Mouse (Mus musculus) heart, embryonic 14.5 days (tissue): ENCODE data around the gene Lmbrd2. TPM values are rescaled to one million over a fixed set of nuclear protein-coding genes. Genes with fewer than 3 reads are reported as not detected.
"Not testable (repeated sequence)": the region's sequence is repeated elsewhere in the genome, so short reads cannot be mapped to it uniquely, and the experiment has no call there.

Experiments
- ATAC-seq: fragments of 200-750 bp; cut with Nextera tagmentation; 2 replicates; pipeline ENCODE4 v1.8.0; 2017; ENCODE audit warnings: low read depth, moderate TSS enrichment; ENCODE audit not compliant: insufficient number of reproducible peaks, insufficient read depth, low FRiP score
- H3K27ac ChIP-seq, 2 experiments: fragments of 200-500 bp in 1 of 2; fragments of 300-500 bp in 1 of 2; sonication (generic) in 1 of 2; replicated peaks in 1 of 2; 2 replicates each; pipeline ENCODE4 v1.5.1; 2012 to 2014; ENCODE audit warnings: low read depth in 2 of 2, low read length in 2 of 2, control low read depth in 1 of 2, mild to moderate bottlenecking in 1 of 2, mixed read lengths in 1 of 2; ENCODE audit not compliant: control insufficient read depth in 1 of 2, insufficient read depth in 1 of 2
- H3K27me3 ChIP-seq: fragments of 300-500 bp; sonication (generic); 2 replicates; pipeline ENCODE4 v1.6.1; 2014; ENCODE audit warnings: mild to moderate bottlenecking, low read length, control low read depth; ENCODE audit not compliant: control insufficient read depth, insufficient read depth
- H3K36me3 ChIP-seq: fragments of 300-500 bp; sonication (generic); 2 replicates; pipeline ENCODE4 v1.6.1; 2014; ENCODE audit warnings: mild to moderate bottlenecking, control low read depth, low read length, mixed read lengths; ENCODE audit not compliant: control insufficient read depth, insufficient read depth
- H3K4me1 ChIP-seq, 2 experiments: fragments of 200-500 bp in 1 of 2; fragments of 300-500 bp in 1 of 2; sonication (generic) in 1 of 2; 2 replicates each; pipeline ENCODE4 v1.6.1; 2012 to 2014; ENCODE audit warnings: low read length in 2 of 2, control low read depth in 1 of 2, mixed read lengths in 1 of 2; ENCODE audit not compliant: control insufficient read depth in 2 of 2, insufficient read depth in 2 of 2
- H3K4me2 ChIP-seq: fragments of 300-500 bp; sonication (generic); 2 replicates; pipeline ENCODE4 v1.6.1; 2014; ENCODE audit warnings: mild to moderate bottlenecking, low read length
- H3K4me3 ChIP-seq, 2 experiments: fragments of 200-500 bp in 1 of 2; fragments of 300-500 bp in 1 of 2; sonication (generic) in 1 of 2; 2 replicates each; pipeline ENCODE4 v1.5.1; 2012 to 2014; ENCODE audit warnings: low read length in 2 of 2, mild to moderate bottlenecking in 2 of 2, control low read depth in 1 of 2, low read depth in 1 of 2, moderate library complexity in 1 of 2; ENCODE audit not compliant: control insufficient read depth in 1 of 2, insufficient read depth in 1 of 2
- H3K9ac ChIP-seq: fragments of 300-500 bp; sonication (generic); 2 replicates; pipeline ENCODE4 v1.6.1; 2014; ENCODE audit warnings: mild to moderate bottlenecking, low read length
- H3K9me3 ChIP-seq: fragments of 300-500 bp; sonication (generic); 2 replicates; pipeline ENCODE4 v1.6.1; 2016; ENCODE audit warnings: low read length, control low read depth; ENCODE audit not compliant: control insufficient read depth
- WGBS: fragments of 180-500 bp; shearing (Covaris S2); extraction: QIAGEN DNeasy Blood & Tissue Kit; methylation state at CpG from one replicate; pipeline ENCODE4 v1.1.7; 2014; 5-methylcytosine and 5-hydroxymethylcytosine counted together
- polyA plus RNA-seq: library from polyadenylated mRNA; unstranded; fragments of >200 nt; fragmentation: Nextera tagmentation; extraction: Ambion mirVana; gene quantifications from 2 replicates; pipeline ENCODE4 v1.2.1, GENCODE M21; 2014

Gene Lmbrd2
- polyA plus RNA-seq, 1 experiment from 2014 or later: 3.8 TPM

DNA sequence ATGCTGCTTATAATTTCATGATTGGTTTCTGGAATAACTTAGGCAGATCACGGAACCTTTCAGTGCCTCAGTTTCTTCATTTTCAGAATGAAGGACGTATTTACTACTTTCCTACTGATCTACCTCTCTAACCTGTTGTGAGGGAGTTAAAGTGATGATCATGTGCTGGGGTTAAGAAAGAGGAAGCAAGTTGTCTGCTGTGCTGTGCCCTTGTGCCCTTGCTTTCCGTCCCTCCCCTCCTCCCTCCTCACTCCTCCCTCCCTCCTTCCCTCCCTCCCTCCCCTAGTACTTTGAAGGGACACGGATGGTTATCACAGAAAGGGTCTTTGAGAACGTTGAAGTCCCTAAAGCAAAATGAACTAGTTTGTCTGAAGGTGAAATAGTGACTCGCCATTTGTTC is 58.1 kb downstream of the Lmbrd2 start:
- WGBS: 61% methylated on average over 6 of the region's 6 CpGs
- no peak for ATAC-seq

DNA sequence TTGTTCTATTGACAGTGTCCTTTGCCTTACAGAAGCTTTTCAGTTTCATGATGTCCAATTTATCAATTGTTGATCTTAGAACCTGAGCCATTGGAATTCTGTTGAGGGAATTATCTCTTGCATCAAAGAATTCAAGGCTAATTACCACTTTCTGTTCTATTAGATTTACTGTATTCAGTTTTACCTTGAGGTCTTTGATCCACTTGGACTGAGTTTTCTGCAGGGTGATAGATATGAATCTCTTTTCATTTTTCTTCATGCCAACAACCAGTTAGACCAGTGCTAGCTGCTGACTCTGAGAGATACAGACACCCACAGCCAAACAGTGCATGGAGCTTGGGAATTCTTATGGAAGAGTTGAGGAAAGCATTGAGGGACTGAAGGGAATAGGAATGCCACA is 71.5 kb downstream of the Lmbrd2 start:
- no peak overlapping the region for H3K9ac ChIP-seq
- H3K9me3 ChIP-seq: no peaks in the 10 kb centered on the region
- ATAC-seq: no peak
- H3K4me2 ChIP-seq: no peak overlapping the region
- H3K36me3 ChIP-seq: no peaks in the 10 kb centered on the region
- no peaks in the 10 kb centered on the region for H3K4me1 ChIP-seq
- no peaks in the 10 kb centered on the region for H3K27me3 ChIP-seq
- H3K27ac ChIP-seq: no peak overlapping the region
- no peak overlapping the region for H3K4me3 ChIP-seq

More for the DNA sequence above, 58.1 kb downstream of the Lmbrd2 start:
- H3K4me2 ChIP-seq: no peak overlapping the region
- peaks cover 20% of the 10 kb centered on the region for H3K36me3 ChIP-seq
- no peaks in the 10 kb centered on the region for H3K4me1 ChIP-seq
- no peak overlapping the region for H3K4me3 ChIP-seq
- no peak overlapping the region for H3K27ac ChIP-seq
- no peaks in the 10 kb centered on the region for H3K27me3 ChIP-seq
- H3K9me3 ChIP-seq: no peaks in the 10 kb centered on the region
- H3K9ac ChIP-seq: no peak overlapping the region

DNA sequence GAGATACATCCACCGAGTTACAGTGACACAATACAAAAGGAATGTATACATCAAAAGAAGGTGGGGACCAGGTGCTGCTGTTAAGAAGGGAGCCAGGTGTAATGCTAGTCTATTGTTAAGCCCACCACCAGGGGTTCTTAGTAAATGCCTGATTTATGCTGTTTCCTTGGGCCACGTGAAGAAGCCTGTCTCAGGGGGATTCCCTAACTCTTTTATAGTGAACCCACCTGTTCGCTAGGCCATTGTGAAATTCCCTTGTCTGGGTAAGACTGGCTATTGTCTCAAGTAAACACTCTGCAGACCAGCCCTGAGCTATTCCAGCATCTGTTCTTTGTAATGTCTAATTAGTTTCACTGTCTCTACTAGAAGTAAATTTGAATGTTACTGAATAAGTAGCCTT is 72.7 kb downstream of the Lmbrd2 start:
- H3K4me2 ChIP-seq, ATAC-seq, H3K9ac ChIP-seq, H3K27ac ChIP-seq, H3K4me1 ChIP-seq, H3K27me3 ChIP-seq, H3K9me3 ChIP-seq, H3K4me3 ChIP-seq, H3K36me3 ChIP-seq: not testable (repeated sequence)
- 67% methylated on average over 3 of the region's 3 CpGs for WGBS

DNA sequence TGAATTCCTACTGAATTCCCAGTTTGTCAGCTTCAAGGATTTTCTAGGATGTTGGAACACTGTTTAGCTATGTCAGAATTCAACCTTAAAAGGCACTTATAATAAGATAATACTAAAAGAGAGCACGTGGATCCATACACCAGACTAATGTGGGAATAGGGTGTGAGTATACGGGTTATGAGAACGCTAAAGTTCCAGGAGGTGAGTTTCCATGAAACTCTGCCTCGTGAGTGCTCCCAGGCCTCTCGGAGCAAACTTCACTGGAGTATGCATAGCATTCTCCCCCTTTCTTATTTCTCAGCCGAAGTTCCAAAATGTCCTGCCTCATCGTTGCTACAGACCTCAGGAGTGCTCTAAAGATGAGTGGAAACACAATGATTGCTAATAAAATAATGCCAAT is 73.1 kb downstream of the Lmbrd2 start:
- H3K9me3 ChIP-seq, H3K4me1 ChIP-seq, ATAC-seq, H3K36me3 ChIP-seq, H3K27ac ChIP-seq, H3K9ac ChIP-seq, H3K4me3 ChIP-seq, H3K27me3 ChIP-seq, H3K4me2 ChIP-seq: not testable (repeated sequence)
- WGBS: 82% methylated on average over 7 of the region's 7 CpGs

DNA sequence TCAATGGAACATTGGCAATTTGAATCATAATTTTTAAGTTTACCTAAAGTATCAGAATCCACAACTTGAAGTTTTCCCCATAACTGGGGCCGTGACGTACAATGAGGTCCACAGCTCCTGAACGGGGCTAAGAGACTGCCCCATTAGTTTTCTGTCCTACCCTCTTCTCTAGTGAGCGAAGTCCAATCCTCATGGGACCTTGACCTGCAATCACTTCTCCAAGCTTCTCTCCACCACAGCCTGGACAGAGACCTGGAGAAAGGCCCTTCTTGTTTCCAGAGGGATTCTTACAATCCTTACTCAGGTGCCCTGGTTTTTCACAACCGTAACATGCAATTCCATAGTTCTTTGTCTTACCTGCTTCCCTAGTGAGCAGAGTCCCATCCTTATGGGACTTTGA is 76.1 kb downstream of the Lmbrd2 start:
- Histone ChIP-seq H3K27me3 (no peaks in the 10 kb centered on the region), H3K9me3 (no peaks in the 10 kb centered on the region), H3K4me2 (no peak overlapping the region), H3K4me3 (no peak overlapping the region), H3K4me1 (no peaks in the 10 kb centered on the region), H3K9ac (no peak overlapping the region), H3K27ac (no peak overlapping the region), H3K36me3 (no peaks in the 10 kb centered on the region)
- WGBS: 85% methylated on average over 5 of the region's 5 CpGs
- ATAC-seq: no peak

DNA sequence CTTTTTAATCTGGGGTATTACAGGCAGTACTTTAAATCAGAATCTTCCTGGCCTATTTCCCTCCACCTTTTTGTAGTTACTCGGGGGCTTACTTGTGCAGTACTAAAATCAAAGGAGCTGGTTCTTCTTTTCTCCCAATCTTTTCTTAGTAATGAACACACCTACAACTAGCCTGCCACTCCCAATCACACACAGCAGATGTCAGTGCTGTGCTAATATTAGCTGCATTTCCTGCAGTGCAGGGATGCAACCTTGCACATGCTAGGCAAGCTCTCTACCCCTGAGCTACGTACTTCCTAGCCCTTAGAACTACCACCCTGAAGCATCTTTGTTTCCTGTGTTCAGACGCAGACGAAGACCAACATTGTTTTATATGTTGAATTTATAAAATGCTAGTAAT is 90.6 kb downstream of the Lmbrd2 start:
- H3K9me3 ChIP-seq, H3K9ac ChIP-seq, H3K4me1 ChIP-seq, H3K4me3 ChIP-seq, H3K4me2 ChIP-seq, H3K27ac ChIP-seq, H3K36me3 ChIP-seq, ATAC-seq, H3K27me3 ChIP-seq: not testable (repeated sequence)
- WGBS: 67% methylated on average over 4 of the region's 4 CpGs

DNA sequence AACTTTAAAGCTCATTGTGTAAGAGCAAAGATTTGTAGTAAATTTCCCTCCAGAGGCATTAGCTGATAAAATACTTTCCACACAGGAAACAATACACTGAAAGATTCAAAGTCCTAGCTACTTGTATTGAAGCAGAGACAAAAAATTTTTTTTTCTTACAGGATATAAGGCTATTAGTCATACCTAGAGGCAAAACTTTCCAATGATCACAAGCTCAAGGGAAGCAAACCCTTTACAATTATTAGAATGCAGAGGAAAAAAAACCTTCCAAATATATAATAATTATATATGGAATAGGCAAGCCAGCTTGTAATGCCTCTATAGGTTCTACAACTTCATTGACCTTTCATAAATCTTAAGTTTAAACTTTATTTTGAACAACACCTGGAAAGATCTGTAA is 106.0 kb downstream of the Lmbrd2 start:
- ATAC-seq: no peak

More for the DNA sequence above, 106.0 kb downstream of the Lmbrd2 start:
- Histone ChIP-seq H3K4me2 (no peak overlapping the region), H3K36me3 (no peaks in the 10 kb centered on the region), H3K9me3 (no peaks in the 10 kb centered on the region), H3K27me3 (no peaks in the 10 kb centered on the region), H3K27ac (no peak overlapping the region), H3K4me1 (no peaks in the 10 kb centered on the region), H3K4me3 (no peak overlapping the region), H3K9ac (no peak overlapping the region)
